Mouse (Mus musculus) heart, adult 2 months (tissue): ENCODE data around the gene Hormad1.

Experiments
- CTCF ChIP-seq: fragments of 200-600 bp; IDR thresholded peaks from 2 replicates; pipeline ENCODE4 v1.8.1; 2022; ENCODE audit warnings: antibody characterized with exemption, mild to moderate bottlenecking, moderate library complexity
- POLR2A ChIP-seq: fragments of 200-500 bp; IDR thresholded peaks from 2 replicates; pipeline ENCODE4 v1.6.1; 2011; ENCODE audit warnings: mild to moderate bottlenecking, low read depth, low read length, control low read depth; ENCODE audit not compliant: insufficient read depth

- TF ChIP-seq CTCF, result no peak
- no peak for TF ChIP-seq POLR2A
Observed at GRCm38 (mm10) chr3:95623551-95623950, 64.1 kb downstream of the Hormad1 start.
